Mouse (Mus musculus) midbrain, embryonic 14.5 days (tissue): ENCODE measurements at regions not wholly inside any gene's neighbourhood (a gene's known extent, or its start where the extent isn't known, plus 50 kb on each side); places are given as distances from the start of the nearest gene placed in this dataset.
"Not testable (repeated sequence)": the region's sequence is repeated elsewhere in the genome, so short reads cannot be mapped to it uniquely, and the experiment has no call there.

Experiments used
- ATAC-seq: fragments of 200-750 bp; cut with Nextera tagmentation; 2 replicates; pipeline ENCODE4 v1.8.0; 2017; ENCODE audit warnings: moderate number of reproducible peaks, moderate library complexity; ENCODE audit not compliant: low FRiP score, low TSS enrichment
- DNase-seq: peaks from one replicate; pipeline ENCODE4 v3.0.0-alpha.2; 2015
- H3K27ac ChIP-seq: fragments of 300-500 bp; sonication (generic); replicated peaks from 2 replicates; pipeline ENCODE4 v1.5.1; 2014; ENCODE audit warnings: mild to moderate bottlenecking, low read depth, low read length, moderate library complexity
- H3K27me3 ChIP-seq: fragments of 300-500 bp; sonication (generic); 2 replicates; pipeline ENCODE4 v1.6.1; 2014; ENCODE audit warnings: low read length, control low read depth, mixed read lengths; ENCODE audit not compliant: control insufficient read depth, insufficient read depth
- H3K36me3 ChIP-seq: fragments of 300-500 bp; sonication (generic); 2 replicates; pipeline ENCODE4 v1.6.1; 2014; ENCODE audit warnings: low read length, control low read depth; ENCODE audit not compliant: control insufficient read depth, insufficient read depth
- H3K4me1 ChIP-seq: fragments of 300-500 bp; sonication (generic); 2 replicates; pipeline ENCODE4 v1.6.1; 2014; ENCODE audit warnings: mild to moderate bottlenecking, antibody characterized with exemption, low read length, control low read depth; ENCODE audit not compliant: control insufficient read depth, insufficient read depth
- H3K4me2 ChIP-seq: fragments of 300-500 bp; sonication (generic); 2 replicates; pipeline ENCODE4 v1.6.1; 2014; ENCODE audit warnings: mild to moderate bottlenecking, low read length, moderate library complexity
- H3K4me3 ChIP-seq: fragments of 300-500 bp; sonication (generic); replicated peaks from 2 replicates; pipeline ENCODE4 v1.5.1; 2014; ENCODE audit warnings: low read depth, low read length
- H3K9ac ChIP-seq: fragments of 300-500 bp; sonication (generic); replicated peaks from 2 replicates; pipeline ENCODE4 v1.6.1; 2014; ENCODE audit warnings: mild to moderate bottlenecking, low read length, moderate library complexity
- H3K9me3 ChIP-seq: fragments of 300-500 bp; sonication (generic); 2 replicates; pipeline ENCODE4 v1.6.1; 2016; ENCODE audit warnings: low read length, control low read depth, mixed read lengths; ENCODE audit not compliant: control insufficient read depth
- WGBS: fragments of 180-500 bp; shearing (Covaris S2); extraction: QIAGEN DNeasy Blood & Tissue Kit; methylation state at CpG from one replicate; pipeline ENCODE4 v1.1.7; 2014; 5-methylcytosine and 5-hydroxymethylcytosine counted together

DNA sequence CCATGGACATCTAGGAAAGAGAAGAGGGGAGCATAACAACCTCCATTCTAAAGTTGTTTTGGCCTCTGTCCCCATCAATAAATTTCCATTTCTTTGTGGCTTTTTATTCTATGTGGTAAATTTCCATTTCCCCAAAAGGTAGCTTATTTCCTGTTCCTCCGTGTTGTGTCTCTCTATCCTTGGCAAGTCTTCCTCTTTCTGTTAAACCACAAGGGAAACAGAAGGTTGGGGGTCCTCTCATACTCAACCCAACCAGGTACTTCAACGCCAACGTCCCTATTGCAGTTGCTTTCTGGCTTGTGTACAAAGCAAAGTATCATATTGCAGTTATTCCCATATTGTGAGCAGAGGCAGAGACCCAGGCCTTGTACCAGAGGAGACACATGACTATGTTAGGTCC is 434.7 kb upstream of the Pdcd1 start:
- Histone ChIP-seq H3K4me1 (no peaks in the 10 kb centered on the region), H3K4me3 (no peak overlapping the region), H3K36me3 (no peaks in the 10 kb centered on the region), H3K9ac (no peak overlapping the region), H3K27ac (no peak overlapping the region), H3K4me2 (no peak overlapping the region), H3K27me3 (no peaks in the 10 kb centered on the region), H3K9me3 (no peaks in the 10 kb centered on the region)
- ATAC-seq (no peak), DNase-seq (no peak)
- 85% methylated on average over 3 of the region's 3 CpGs for WGBS

DNA sequence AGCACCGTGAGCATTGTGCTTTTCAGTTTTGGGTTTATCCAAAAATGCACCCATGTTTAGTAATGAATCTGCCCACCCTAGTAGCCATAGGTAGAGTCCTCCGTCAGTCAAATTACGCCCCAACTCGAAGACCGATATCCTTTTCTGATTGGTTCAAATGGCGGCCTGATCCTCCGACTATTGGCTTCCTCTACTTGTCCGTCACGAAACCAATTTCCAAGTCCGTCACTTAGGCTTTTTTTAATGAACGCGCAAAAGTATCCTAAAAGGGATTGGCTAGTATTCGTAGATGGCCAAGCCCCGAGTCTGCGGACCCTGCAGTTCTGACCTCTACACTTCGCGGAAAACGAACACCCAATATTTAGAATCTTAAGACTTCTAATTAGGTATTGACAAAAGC is 417.5 kb upstream of the Pdcd1 start:
- not testable (repeated sequence) for H3K4me1 ChIP-seq, DNase-seq, H3K4me3 ChIP-seq, H3K9me3 ChIP-seq, H3K27ac ChIP-seq, H3K36me3 ChIP-seq, H3K9ac ChIP-seq, H3K4me2 ChIP-seq, H3K27me3 ChIP-seq
- WGBS, result 96% methylated on average over 18 of the region's 18 CpGs
- ATAC-seq, result peak; percentile 85

DNA sequence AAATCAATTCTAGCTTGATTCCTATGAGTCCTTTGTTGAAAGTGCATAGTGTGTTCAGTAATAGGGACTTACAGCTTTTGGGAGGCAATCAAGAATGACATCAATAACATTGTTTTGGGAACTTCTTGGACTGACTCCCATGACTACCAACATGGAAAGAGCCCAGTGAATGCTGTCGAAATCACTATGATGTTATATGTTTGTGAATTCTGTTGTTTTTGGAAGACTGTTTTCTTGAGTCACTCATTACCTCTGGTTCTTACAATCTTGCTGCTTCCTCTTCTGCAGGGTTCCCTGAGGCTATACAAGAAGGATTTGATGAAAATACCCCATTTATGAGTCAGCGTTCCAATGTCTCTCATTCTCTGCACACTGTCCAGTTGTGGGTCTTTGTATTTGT is 371.4 kb upstream of the Pdcd1 start:
- Histone ChIP-seq H3K27ac (no peak overlapping the region), H3K36me3 (no peaks in the 10 kb centered on the region), H3K9ac (no peak overlapping the region), H3K4me2 (no peak overlapping the region), H3K27me3 (no peaks in the 10 kb centered on the region), H3K4me3 (no peak overlapping the region), H3K9me3 (no peaks in the 10 kb centered on the region), H3K4me1 (no peaks in the 10 kb centered on the region)
- WGBS, result 88% methylated on average over 2 of the region's 2 CpGs
- ATAC-seq, result no peak
- no peak for DNase-seq

DNA sequence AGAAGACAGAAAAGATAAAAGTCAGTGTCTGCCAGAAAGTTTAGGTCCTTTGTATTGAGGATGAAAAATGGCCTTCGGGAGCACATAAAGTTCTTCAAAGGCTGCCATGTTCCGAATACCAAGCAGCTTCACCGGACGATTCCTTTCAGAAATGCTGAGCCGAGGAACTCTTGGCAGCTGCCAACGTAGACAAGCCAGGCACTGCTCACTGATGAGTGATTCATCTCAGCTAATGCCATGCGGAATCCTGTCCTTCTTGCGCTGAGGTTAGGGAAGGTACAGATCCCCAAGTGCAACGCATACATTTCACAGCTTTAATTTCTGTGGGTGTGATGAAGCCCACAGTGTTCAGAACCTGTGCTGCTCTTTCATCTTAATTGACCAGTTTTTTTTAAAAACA is 360.7 kb upstream of the Pdcd1 start:
- H3K4me1 ChIP-seq, result peaks cover 5% of the 10 kb centered on the region; the same call in 1 of the 2 replicates
- no peaks in the 10 kb centered on the region for H3K9me3 ChIP-seq
- no peak overlapping the region for H3K9ac ChIP-seq
- no peaks in the 10 kb centered on the region for H3K36me3 ChIP-seq
- ATAC-seq (peak; percentile 53), DNase-seq (peak; percentile 64)
- H3K4me3 ChIP-seq, result no peak overlapping the region
- no peaks in the 10 kb centered on the region for H3K27me3 ChIP-seq
- 34% methylated on average over 9 of the region's 9 CpGs for WGBS
- no peak overlapping the region for H3K27ac ChIP-seq
- H3K4me2 ChIP-seq, result peak overlapping the region; percentile 21

DNA sequence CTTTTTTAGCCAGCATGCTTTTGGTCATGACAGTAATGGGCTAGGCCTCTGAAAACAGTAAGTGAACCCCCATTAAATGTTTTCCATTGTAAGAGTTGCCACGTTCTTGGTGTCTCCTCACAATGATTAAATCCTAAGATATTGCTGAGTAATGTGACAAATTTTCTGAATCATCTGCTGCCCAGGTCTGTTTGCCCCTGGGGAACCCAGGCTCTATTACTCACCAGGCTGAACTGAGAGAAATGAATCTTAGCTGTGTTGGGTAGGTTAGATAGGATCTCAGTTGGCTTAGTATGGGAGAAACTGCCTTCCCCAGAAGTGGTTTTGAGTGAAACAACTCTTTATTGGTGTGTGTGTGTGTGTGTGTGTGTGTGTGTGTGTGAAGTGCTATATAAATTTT is 314.3 kb upstream of the Pdcd1 start:
- Histone ChIP-seq H3K4me3 (no peak overlapping the region), H3K27me3 (no peaks in the 10 kb centered on the region), H3K4me1 (no peaks in the 10 kb centered on the region), H3K27ac (no peak overlapping the region), H3K4me2 (no peak overlapping the region), H3K36me3 (no peaks in the 10 kb centered on the region), H3K9ac (no peak overlapping the region), H3K9me3 (no peaks in the 10 kb centered on the region)
- ATAC-seq (no peak), DNase-seq (no peak)
- WGBS, result 89% methylated on average over 1 of the region's 1 CpGs

DNA sequence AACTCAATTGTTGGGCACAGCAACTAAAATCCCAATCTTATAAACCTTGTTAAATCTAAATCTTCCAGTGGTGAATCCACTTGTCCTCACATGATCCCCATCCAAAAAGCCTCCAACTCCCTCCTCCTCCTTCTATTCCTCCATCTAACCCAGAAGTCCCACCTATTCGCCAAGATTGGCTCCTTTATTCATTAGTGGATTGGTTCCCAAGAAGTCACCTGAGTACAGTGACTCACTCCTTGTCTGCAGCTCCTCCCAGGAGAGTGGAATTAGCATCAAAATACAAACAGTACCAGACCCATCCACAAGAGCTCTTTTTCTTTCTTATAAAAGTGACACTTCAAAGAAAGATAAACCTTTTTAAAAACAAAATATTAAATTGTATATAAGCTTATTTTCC is 304.6 kb upstream of the Pdcd1 start:
- no peaks in the 10 kb centered on the region for H3K9me3 ChIP-seq
- no peaks in the 10 kb centered on the region for H3K4me1 ChIP-seq
- DNase-seq (no peak), ATAC-seq (no peak)
- no peaks in the 10 kb centered on the region for H3K36me3 ChIP-seq
- H3K27ac ChIP-seq, result no peak overlapping the region
- H3K27me3 ChIP-seq, result no peaks in the 10 kb centered on the region
- H3K9ac ChIP-seq, result no peak overlapping the region
- WGBS, result 79% methylated on average over 1 of the region's 1 CpGs
- no peak overlapping the region for H3K4me3 ChIP-seq
- no peak overlapping the region for H3K4me2 ChIP-seq

DNA sequence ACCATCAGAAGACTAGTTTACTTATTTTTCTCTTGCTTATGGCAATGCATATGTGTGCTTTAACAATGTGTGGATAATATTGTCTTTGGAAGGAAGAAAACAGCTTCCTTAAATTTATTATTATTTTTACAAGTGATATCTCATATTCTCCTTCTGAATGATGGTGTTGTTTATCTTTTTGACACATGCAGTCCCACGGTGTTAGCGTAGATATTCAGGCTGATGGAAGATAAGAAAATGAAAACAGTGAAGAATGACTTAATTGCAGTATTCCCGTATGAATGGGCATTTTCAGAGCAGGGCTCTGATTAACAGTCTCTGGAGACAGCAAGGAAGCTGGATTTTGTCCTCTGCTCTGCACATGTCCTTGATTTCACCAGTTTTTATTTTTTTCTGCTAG is 303.5 kb upstream of the Pdcd1 start:
- ATAC-seq, result no peak
- Histone ChIP-seq H3K27me3 (no peaks in the 10 kb centered on the region), H3K9ac (no peak overlapping the region), H3K4me2 (no peak overlapping the region), H3K4me3 (no peak overlapping the region), H3K36me3 (no peaks in the 10 kb centered on the region), H3K27ac (no peak overlapping the region), H3K4me1 (no peaks in the 10 kb centered on the region), H3K9me3 (no peaks in the 10 kb centered on the region)
- DNase-seq, result no peak
- WGBS, result 67% methylated on average over 3 of the region's 3 CpGs

DNA sequence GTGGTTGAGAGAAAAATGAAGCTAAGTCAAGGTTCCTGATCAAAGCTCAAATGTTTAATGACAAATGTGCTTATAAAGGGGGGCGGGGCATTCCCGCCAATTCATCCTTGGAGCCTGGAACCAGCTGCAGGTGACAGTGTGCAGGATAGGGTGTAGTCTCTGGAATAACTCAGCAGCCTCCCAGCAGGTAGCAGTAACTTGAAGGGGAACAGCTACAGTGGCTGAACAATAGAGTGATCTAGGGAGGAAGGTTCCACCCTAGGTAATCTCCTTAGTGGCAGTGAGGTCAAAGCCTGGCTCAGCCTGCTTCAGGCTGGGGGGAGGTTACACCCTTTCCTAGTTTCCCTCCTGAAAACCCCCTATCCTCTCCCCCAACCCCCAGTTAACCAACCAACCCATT is 290.2 kb upstream of the Pdcd1 start:
- Histone ChIP-seq H3K36me3 (no peaks in the 10 kb centered on the region), H3K4me2 (no peak overlapping the region), H3K9me3 (no peaks in the 10 kb centered on the region), H3K27ac (no peak overlapping the region), H3K27me3 (no peaks in the 10 kb centered on the region), H3K4me3 (no peak overlapping the region), H3K9ac (no peak overlapping the region), H3K4me1 (no peaks in the 10 kb centered on the region)
- 90% methylated on average over 2 of the region's 2 CpGs for WGBS
- DNase-seq (no peak), ATAC-seq (no peak)

DNA sequence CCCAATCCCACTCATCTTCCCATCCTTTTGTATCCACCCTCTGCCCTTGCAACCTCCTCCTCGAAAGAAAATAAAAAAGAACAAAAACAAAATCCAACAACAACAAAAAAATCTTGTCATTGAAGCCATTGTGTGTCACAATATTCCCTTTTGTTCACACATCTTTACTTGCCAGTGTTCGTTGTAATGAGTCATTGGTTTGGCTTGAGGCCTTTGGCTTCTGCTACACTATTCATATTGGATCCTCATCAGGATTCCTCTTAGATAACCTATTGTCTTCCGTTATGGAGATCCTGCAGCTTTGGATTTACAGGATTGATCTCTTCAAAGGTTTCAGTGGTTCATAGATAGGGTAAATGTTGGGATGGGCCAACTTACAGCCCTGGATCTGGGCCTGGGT is 288.9 kb upstream of the Pdcd1 start:
- no peaks in the 10 kb centered on the region for H3K9me3 ChIP-seq
- DNase-seq (no peak), ATAC-seq (no peak)
- no peak overlapping the region for H3K4me3 ChIP-seq
- no peak overlapping the region for H3K9ac ChIP-seq
- no peaks in the 10 kb centered on the region for H3K4me1 ChIP-seq
- 82% methylated on average over 3 of the region's 3 CpGs for WGBS
- H3K36me3 ChIP-seq, result no peaks in the 10 kb centered on the region
- H3K27ac ChIP-seq, result no peak overlapping the region
- H3K4me2 ChIP-seq, result no peak overlapping the region
- no peaks in the 10 kb centered on the region for H3K27me3 ChIP-seq
